Mouse (Mus musculus) kidney, adult 2 months (tissue): ENCODE results near the gene Ankdd1b. TPM values are rescaled to one million over a fixed set of nuclear protein-coding genes. Genes with fewer than 3 reads are reported as not detected.

ENCODE experiments used
- DNase-seq: peaks from one replicate; pipeline ENCODE4 v3.0.0; 2021
- H3K27ac ChIP-seq: fragments of 200-500 bp; 2 replicates; pipeline ENCODE4 v1.5.1; 2012; ENCODE audit warnings: low read depth, low read length, control low read depth, inconsistent platforms; ENCODE audit not compliant: insufficient read depth
- H3K27me3 ChIP-seq: fragments of 200-500 bp; replicated peaks from 2 replicates; pipeline ENCODE4 v1.6.1; 2012; ENCODE audit warnings: mild to moderate bottlenecking, moderate library complexity, low read length, inconsistent platforms; ENCODE audit not compliant: control insufficient read depth, insufficient read depth
- H3K36me3 ChIP-seq: fragments of 200-500 bp; 2 replicates; pipeline ENCODE4 v1.6.1; 2012; ENCODE audit warnings: mild to moderate bottlenecking, moderate library complexity, low read length, inconsistent platforms; ENCODE audit not compliant: control insufficient read depth, insufficient read depth
- H3K4me1 ChIP-seq: fragments of 200-500 bp; 2 replicates; pipeline ENCODE4 v1.6.1; 2011; ENCODE audit warnings: low read length; ENCODE audit not compliant: control insufficient read depth, insufficient read depth
- H3K4me3 ChIP-seq: fragments of 200-500 bp; 2 replicates; pipeline ENCODE4 v1.5.1; 2011; ENCODE audit warnings: mild to moderate bottlenecking, low read depth, low read length, control low read depth; ENCODE audit not compliant: insufficient read depth
- CTCF ChIP-seq: fragments of 200-500 bp; conservative IDR thresholded peaks from 2 replicates; pipeline ENCODE4 v1.5.1; 2011; ENCODE audit warnings: low read depth, mild to moderate bottlenecking, control low read depth, low read length, moderate library complexity, mixed read lengths; ENCODE audit not compliant: insufficient read depth, insufficient read length
- POLR2A ChIP-seq: fragments of 200-500 bp; IDR thresholded peaks from one replicate; pipeline ENCODE4 v1.6.1; 2011; ENCODE audit warnings: low read depth, low read length, control low read depth
- WGBS: fragments of 180-500 bp; shearing (Covaris S2); methylation state at CpG from one replicate; pipeline ENCODE4 v1.1.7; 2018; 5-methylcytosine and 5-hydroxymethylcytosine counted together
- polyA plus RNA-seq: library from polyadenylated mRNA; depleted of rRNA; stranded (reverse); fragments of >200 nt; gene quantifications from 2 replicates; pipeline ENCODE4 v1.2.3, GENCODE M21; 2012

Ankdd1b gene
- polyA plus RNA-seq, 1 experiment: 0.36 TPM

DNA sequence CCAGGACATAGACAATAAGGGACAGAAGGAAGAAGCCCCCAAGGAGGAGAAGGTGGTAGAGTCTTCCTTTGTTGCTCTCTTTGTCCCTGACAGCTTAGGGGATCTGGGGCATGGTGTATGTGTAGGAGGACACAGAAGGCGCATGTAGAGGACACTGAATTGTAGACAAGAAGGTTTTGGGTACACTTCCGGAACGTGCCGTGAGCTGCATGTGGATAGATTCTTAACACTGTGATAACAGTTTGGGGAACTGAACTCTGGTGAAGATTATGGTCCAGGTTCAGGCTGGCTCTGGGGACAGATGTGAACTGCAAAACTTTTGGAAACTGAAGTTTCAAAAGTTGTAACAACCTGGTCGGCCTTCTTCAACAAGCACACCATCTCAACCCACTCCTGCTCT is 13.4 kb downstream of the Ankdd1b start:
- no peak for DNase-seq
- Histone ChIP-seq H3K4me3 (no peak overlapping the region), H3K4me1 (no peaks in the 10 kb centered on the region), H3K27ac (no peak overlapping the region), H3K27me3 (no peaks in the 10 kb centered on the region), H3K36me3 (no peaks in the 10 kb centered on the region)
- WGBS: 92% methylated on average over 5 of the region's 5 CpGs
- no peak for TF ChIP-seq CTCF
- TF ChIP-seq POLR2A: no peak

- no peak overlapping the region for H3K27ac ChIP-seq
- no peak for DNase-seq
- no peaks in the 10 kb centered on the region for H3K36me3 ChIP-seq
- WGBS: 66% methylated on average over 3 of the region's 3 CpGs
- H3K27me3 ChIP-seq: no peaks in the 10 kb centered on the region
- TF ChIP-seq POLR2A: no peak
- TF ChIP-seq CTCF: no peak
- H3K4me1 ChIP-seq: no peaks in the 10 kb centered on the region
- H3K4me3 ChIP-seq: no peak overlapping the region
These were observed 16.7 kb downstream of the Ankdd1b start for GRCm38 (mm10) chr13:96454288-96454687.

DNA sequence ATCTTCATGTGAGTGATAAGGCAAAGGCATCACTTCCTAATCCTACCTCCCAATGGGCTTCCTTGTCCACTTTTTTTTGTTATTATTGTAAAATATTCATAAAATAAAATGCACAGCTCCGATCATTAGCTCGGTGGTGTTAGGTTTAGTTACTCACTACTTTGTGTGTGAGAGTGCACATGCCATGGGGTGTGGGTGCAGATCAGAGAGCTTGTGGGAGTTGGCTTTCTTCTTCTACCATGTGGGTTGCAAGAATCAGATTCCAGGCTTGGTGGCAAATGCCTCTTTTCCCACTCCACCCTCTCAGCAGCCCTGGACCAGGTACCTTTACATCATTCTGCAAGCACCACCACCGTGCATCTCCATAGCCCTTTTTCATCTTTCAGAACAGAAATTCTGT is 18.4 kb downstream of the Ankdd1b start:
- Histone ChIP-seq H3K36me3 (no peaks in the 10 kb centered on the region), H3K4me1 (no peaks in the 10 kb centered on the region), H3K27ac (no peak overlapping the region), H3K4me3 (no peak overlapping the region), H3K27me3 (no peaks in the 10 kb centered on the region)
- DNase-seq: no peak
- 98% methylated on average over 3 of the region's 3 CpGs for WGBS
- TF ChIP-seq POLR2A: no peak
- no peak for TF ChIP-seq CTCF

DNA sequence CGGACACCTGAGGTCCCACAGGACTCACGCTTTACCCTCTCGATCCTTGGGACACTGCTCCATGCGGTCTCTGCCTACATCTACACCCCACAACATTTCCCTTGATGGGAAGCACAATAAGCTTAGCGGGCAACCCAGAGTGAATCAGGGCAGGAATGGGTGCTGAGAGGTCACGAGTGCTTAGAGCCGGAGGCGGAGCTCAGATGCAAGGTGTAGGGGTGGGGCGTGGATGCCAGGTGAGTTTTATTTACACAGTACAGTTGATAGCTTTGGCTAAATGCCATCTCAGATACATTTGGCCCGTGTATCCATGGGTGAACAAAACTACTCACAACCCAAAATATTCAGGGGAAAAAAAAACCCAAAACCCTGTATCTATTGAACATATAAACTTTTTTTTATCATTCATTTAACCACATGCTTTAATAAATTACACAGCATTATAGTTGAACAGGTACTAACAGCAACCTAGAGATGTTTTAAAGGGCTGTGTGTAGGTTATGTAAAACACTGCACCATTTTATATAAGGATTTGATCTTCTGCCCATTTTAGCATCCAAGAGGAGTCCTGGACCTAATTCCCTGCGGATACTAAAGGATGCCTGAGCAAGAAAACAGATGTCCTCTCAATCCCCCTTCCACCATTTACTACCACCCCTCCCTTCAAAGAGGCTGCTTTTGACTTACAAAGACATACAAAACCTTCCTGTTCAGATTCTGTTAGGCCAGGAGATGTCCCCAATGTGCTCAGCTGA is 19.4 kb downstream of the Ankdd1b start:
- H3K27ac ChIP-seq: no peak overlapping the region

GRCm38 (mm10) chr13:96450869-96451268 is 20.1 kb downstream of the Ankdd1b start:
- Histone ChIP-seq H3K27ac (no peak overlapping the region), H3K4me1 (no peaks in the 10 kb centered on the region), H3K36me3 (no peaks in the 10 kb centered on the region), H3K27me3 (no peaks in the 10 kb centered on the region), H3K4me3 (no peak overlapping the region)
- no peak for DNase-seq
- no peak for TF ChIP-seq CTCF
- no peak for TF ChIP-seq POLR2A
- WGBS: 80% methylated on average over 7 of the region's 7 CpGs

More for the DNA sequence above, 19.4 kb downstream of the Ankdd1b start:
- Histone ChIP-seq H3K36me3 (no peaks in the 10 kb centered on the region), H3K4me3 (no peak overlapping the region), H3K27me3 (no peaks in the 10 kb centered on the region), H3K4me1 (no peaks in the 10 kb centered on the region)
- 81% methylated on average over 11 of the region's 11 CpGs for WGBS
- TF ChIP-seq CTCF: no peak
- no peak for TF ChIP-seq POLR2A
- no peak for DNase-seq

DNA sequence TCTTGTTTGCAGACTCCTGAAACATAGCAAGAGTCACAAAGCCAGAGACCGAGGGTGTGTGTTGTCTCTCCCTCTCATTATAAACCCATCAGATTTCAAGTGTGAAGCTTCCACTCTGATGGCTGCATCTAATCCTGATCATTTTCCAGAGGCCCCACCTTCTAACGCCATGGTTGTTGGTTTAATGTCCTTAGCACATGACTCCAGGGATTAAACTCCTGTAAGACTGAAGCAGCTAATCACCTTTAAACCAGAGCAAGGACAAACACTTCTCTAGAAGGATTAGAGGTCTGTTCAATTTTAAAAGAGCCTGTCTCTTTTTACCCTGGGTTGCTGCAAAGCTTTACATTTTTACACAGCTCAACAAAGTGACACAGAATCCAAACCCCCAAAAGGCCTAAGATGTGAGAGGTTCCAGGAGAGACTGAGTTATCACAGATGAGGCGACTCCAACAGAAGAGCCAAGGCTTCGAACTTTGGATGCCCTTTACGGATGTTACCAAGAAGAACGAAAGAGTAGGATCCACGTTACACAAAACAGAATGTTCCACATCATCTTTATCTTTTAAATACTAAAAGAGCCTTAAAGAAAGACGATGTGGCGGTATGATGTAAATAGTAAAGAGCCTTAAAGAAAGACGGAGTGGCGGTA is 20.7 kb downstream of the Ankdd1b start:
- DNase-seq: no peak
- no peak overlapping the region for H3K4me3 ChIP-seq
- no peak overlapping the region for H3K27ac ChIP-seq
- H3K4me1 ChIP-seq: no peaks in the 10 kb centered on the region
- no peaks in the 10 kb centered on the region for H3K36me3 ChIP-seq
- no peak for TF ChIP-seq CTCF
- TF ChIP-seq POLR2A: no peak
- WGBS: 83% methylated on average over 11 of the region's 11 CpGs
- H3K27me3 ChIP-seq: no peaks in the 10 kb centered on the region

DNA sequence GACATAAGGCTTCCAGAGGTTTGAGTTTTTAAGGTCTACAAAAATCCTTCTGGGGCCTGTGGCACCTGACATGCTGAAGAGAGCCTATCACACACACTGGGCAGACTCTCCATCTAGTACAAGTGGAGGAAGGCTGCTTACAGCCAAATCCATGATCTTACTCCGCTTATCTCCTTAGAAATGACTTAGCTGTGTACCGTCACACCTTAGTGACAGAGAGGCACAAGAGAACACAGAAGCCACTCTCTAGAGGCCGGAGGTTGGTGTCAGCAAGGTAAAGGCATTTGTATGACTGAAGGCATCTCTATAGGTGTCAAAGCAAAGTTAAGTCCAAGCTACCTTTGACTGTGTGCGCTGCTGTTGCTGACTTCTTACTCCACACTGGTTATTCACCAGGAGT is 30.6 kb downstream of the Ankdd1b start:
- WGBS: 98% methylated on average over 4 of the region's 4 CpGs
- no peak for DNase-seq
- Histone ChIP-seq H3K4me1 (peaks cover 6% of the 10 kb centered on the region; the same call in 1 of the 2 replicates), H3K36me3 (no peaks in the 10 kb centered on the region), H3K27me3 (no peaks in the 10 kb centered on the region), H3K27ac (no peak overlapping the region), H3K4me3 (no peak overlapping the region)
- TF ChIP-seq CTCF (no peak), POLR2A (no peak)

GRCm38 (mm10) chr13:96436921-96437320 is 34.1 kb downstream of the Ankdd1b start:
- peak overlapping the region; percentile 3; the same call in 1 of the 2 replicates for H3K27ac ChIP-seq
- H3K27me3 ChIP-seq: no peaks in the 10 kb centered on the region
- no peaks in the 10 kb centered on the region for H3K36me3 ChIP-seq
- no peak overlapping the region for H3K4me3 ChIP-seq
- WGBS: 81% methylated on average over 1 of the region's 1 CpGs
- peaks cover 32% of the 10 kb centered on the region for H3K4me1 ChIP-seq
- TF ChIP-seq CTCF (no peak), POLR2A (no peak)
- no peak for DNase-seq
